Mouse (Mus musculus) brain, adult 2 months (tissue): Measurements from ENCODE around the gene Hmgn5.

Experiments
- DNase-seq: peaks from one replicate; pipeline ENCODE4 v3.0.0; 2011; ENCODE audit warnings: low read depth, low spot score

Hmgn5 gene

GRCm38 (mm10) chrX:109013283-109013682, at the start of gene Hmgn5:
Gene Hmgn5 (minus strand): TSS chrX:109013404.
- peak; percentile 95 for DNase-seq

GRCm38 (mm10) chrX:109047773-109048172, 34.6 kb upstream of the Hmgn5 start:
- DNase-seq, result no peak

GRCm38 (mm10) chrX:109026224-109026623, 13.0 kb upstream of the Hmgn5 start:
- no peak for DNase-seq

- no peak for DNase-seq
These were observed 7.7 kb upstream of the Hmgn5 start for GRCm38 (mm10) chrX:109020858-109021257.

- DNase-seq, result peak; percentile 0
These were observed 962 bp upstream of the Hmgn5 start for GRCm38 (mm10) chrX:109014166-109014565.

- DNase-seq, result peak; percentile 73
These were observed 482 bp upstream of the Hmgn5 start for GRCm38 (mm10) chrX:109013686-109014085.

GRCm38 (mm10) chrX:109012371-109013031, 703 bp downstream of the Hmgn5 start:
- peak; percentile 77 for DNase-seq

- peak; percentile 7 for DNase-seq
These were observed 1.5 kb downstream of the Hmgn5 start for GRCm38 (mm10) chrX:109011611-109012185.

- no peak for DNase-seq
These were observed 11.9 kb downstream of the Hmgn5 start for GRCm38 (mm10) chrX:109001277-109001676.
